Mouse (Mus musculus) liver, embryonic 14.5 days (tissue): ENCODE measurements around the gene Cpeb4. TPM values are rescaled to one million over a fixed set of nuclear protein-coding genes. Genes with fewer than 3 reads are reported as not detected.

ENCODE experiments used
- ATAC-seq: fragments of 200-750 bp; cut with Nextera tagmentation; 2 replicates; pipeline ENCODE4 v1.8.0; 2017; ENCODE audit warnings: moderate number of reproducible peaks, mild to moderate bottlenecking, moderate library complexity; ENCODE audit not compliant: insufficient read depth
- DNase-seq, 3 experiments: peaks; one replicate each; pipeline ENCODE4 v3.0.0-alpha.2; 2012 to 2013; ENCODE audit warnings: low read depth in 3 of 3, low spot score in 3 of 3
- H3K27ac ChIP-seq: fragments of 300-500 bp; sonication (generic); 2 replicates; pipeline ENCODE4 v1.5.1; 2014; ENCODE audit warnings: moderate library complexity, mild to moderate bottlenecking, control low read depth, inconsistent platforms
- H3K27me3 ChIP-seq: fragments of 300-500 bp; sonication (generic); 2 replicates; pipeline ENCODE4 v1.6.1; 2014; ENCODE audit warnings: mild to moderate bottlenecking, low read length, moderate library complexity; ENCODE audit not compliant: control insufficient read depth, insufficient read depth
- H3K36me3 ChIP-seq: fragments of 300-500 bp; sonication (generic); replicated peaks from 2 replicates; pipeline ENCODE4 v1.6.1; 2014; ENCODE audit warnings: low read depth; ENCODE audit not compliant: control insufficient read depth, insufficient read depth
- H3K4me1 ChIP-seq, 2 experiments: fragments of 200-500 bp in 1 of 2; fragments of 300-500 bp in 1 of 2; sonication (generic) in 1 of 2; replicated peaks; 2 replicates each; pipeline ENCODE4 v1.6.1; 2012 to 2014; ENCODE audit warnings: antibody characterized with exemption in 1 of 2, inconsistent platforms in 1 of 2, low read length in 1 of 2; ENCODE audit not compliant: control insufficient read depth in 2 of 2, insufficient read depth in 2 of 2
- H3K4me2 ChIP-seq: fragments of 300-500 bp; sonication (generic); 2 replicates; pipeline ENCODE4 v1.6.1; 2014; ENCODE audit warnings: low read depth, mild to moderate bottlenecking, control low read depth, moderate library complexity
- H3K4me3 ChIP-seq, 2 experiments: fragments of 200-500 bp in 1 of 2; fragments of 300-500 bp in 1 of 2; sonication (generic) in 1 of 2; 2 replicates each; pipeline ENCODE4 v1.5.1; 2012 to 2014; ENCODE audit warnings: low read depth in 2 of 2, low read length in 2 of 2, mild to moderate bottlenecking in 2 of 2, control low read depth in 1 of 2, inconsistent platforms in 1 of 2, moderate library complexity in 1 of 2; ENCODE audit not compliant: insufficient read depth in 1 of 2
- H3K9ac ChIP-seq: fragments of 300-500 bp; sonication (generic); replicated peaks from 2 replicates; pipeline ENCODE4 v1.6.1; 2014; ENCODE audit warnings: mild to moderate bottlenecking, control low read depth, moderate library complexity
- H3K9me3 ChIP-seq: fragments of 300-500 bp; sonication (generic); 2 replicates; pipeline ENCODE4 v1.6.1; 2016; ENCODE audit warnings: low read length, mixed read lengths; ENCODE audit not compliant: control insufficient read depth
- CTCF ChIP-seq: IDR thresholded peaks from 2 replicates; pipeline ENCODE4 v1.5.1; 2016; ENCODE audit warnings: antibody characterized with exemption, low read depth, control low read depth
- EP300 ChIP-seq: IDR thresholded peaks from 2 replicates; pipeline ENCODE4 v1.6.1; 2016; ENCODE audit warnings: antibody characterized with exemption, low read depth
- WGBS: fragments of 180-500 bp; shearing (Covaris S2); extraction: QIAGEN DNeasy Blood & Tissue Kit; methylation state at CpG from one replicate; pipeline ENCODE4 v1.1.7; 2014; ENCODE audit not compliant: insufficient replicate concordance; 5-methylcytosine and 5-hydroxymethylcytosine counted together
- polyA plus RNA-seq, 2 experiments: library from polyadenylated mRNA; depleted of rRNA in 1 of 2; stranded (reverse) in 1 of 2; unstranded in 1 of 2; fragments of >200 nt; fragmentation: Nextera tagmentation in 1 of 2; extraction: Ambion mirVana in 1 of 2; gene quantifications; 2 replicates each; pipeline versions ENCODE4 v1.2.1 to v1.2.3; 2012 to 2014

Gene Cpeb4
- polyA plus RNA-seq, 2 experiments: 25.1 to 29.4 TPM

- H3K9ac ChIP-seq: peak overlapping the region; percentile 21; the same call in 1 of the 2 replicates
- WGBS: 63% methylated on average over 2 of the region's 2 CpGs
- no peaks in the 10 kb centered on the region for H3K36me3 ChIP-seq
- no peak overlapping the region for H3K4me3 ChIP-seq
- ATAC-seq: no peak
- no peaks in the 10 kb centered on the region for H3K9me3 ChIP-seq
- H3K4me1 ChIP-seq: peaks cover 81 to 87% of the 10 kb centered on the region in 2 experiments
- TF ChIP-seq EP300 (no peak), CTCF (no peak)
- H3K27ac ChIP-seq: peak overlapping the region; percentile 98
- no peaks in the 10 kb centered on the region for H3K27me3 ChIP-seq
- no peak overlapping the region for H3K4me2 ChIP-seq
- DNase-seq: no peak
Measured at GRCm38 (mm10) chr11:31833506-31833905, 38.5 kb upstream of the Cpeb4 start.

DNA sequence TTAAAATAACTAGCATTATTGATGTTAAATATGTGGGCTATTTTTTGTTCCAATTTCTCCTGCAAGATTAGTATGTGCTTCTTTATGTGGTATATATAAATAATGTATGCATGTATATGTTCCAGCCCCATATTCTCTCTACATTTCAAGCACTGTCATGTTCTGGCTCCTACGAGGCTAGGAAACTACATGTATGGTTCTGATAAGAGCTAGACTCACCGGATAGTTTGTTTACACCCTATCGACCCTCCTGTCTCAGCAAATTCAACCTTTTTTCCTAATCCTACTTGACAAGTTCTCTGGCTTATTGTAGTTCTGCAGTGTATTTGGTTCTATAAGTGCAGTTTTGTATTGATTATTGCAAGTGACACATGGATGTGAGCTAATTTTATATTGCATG lies 36.7 kb upstream of the Cpeb4 start:
- Histone ChIP-seq H3K36me3 (no peaks in the 10 kb centered on the region), H3K4me1 (peaks cover 72 to 88% of the 10 kb centered on the region in 2 experiments), H3K4me2 (peak overlapping the region; percentile 53), H3K9ac (peak overlapping the region; percentile 64), H3K27ac (peak overlapping the region; percentile 95), H3K9me3 (no peaks in the 10 kb centered on the region), H3K27me3 (no peaks in the 10 kb centered on the region), H3K4me3 (no peak overlapping the region)
- DNase-seq (peak; percentile 74 to 76 (median 75)), ATAC-seq (peak; percentile 73)
- 5% methylated on average over 3 of the region's 3 CpGs for WGBS
- TF ChIP-seq EP300 (peak; percentile 92), CTCF (no peak)

DNA sequence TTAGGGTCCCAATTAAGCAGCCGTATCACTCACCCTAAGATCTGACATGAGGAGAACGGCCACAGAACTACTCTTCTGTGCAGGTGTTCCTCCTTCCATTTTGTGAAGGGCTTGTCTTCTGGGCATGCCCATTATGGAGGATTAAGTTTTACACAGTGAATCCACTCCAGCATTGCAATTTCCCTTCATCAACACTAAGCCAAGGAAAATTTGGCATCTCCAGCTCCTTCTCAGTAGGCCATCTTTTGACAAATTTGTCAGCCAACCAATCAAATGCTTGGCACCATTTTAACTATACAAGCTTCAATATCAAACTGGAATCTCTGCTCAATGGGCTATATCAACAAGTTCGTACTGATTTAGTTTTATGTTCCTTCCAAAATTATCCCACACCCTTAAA lies 34.8 kb upstream of the Cpeb4 start:
- Histone ChIP-seq H3K4me1 (peaks cover 68 to 88% of the 10 kb centered on the region in 2 experiments), H3K4me2 (no peak overlapping the region)
- DNase-seq: no peak

GRCm38 (mm10) chr11:31837753-31838152 lies 34.3 kb upstream of the Cpeb4 start:
- ATAC-seq (no peak), DNase-seq (no peak)
- H3K9me3 ChIP-seq: no peaks in the 10 kb centered on the region
- H3K9ac ChIP-seq: no peak overlapping the region
- no peak overlapping the region for H3K4me2 ChIP-seq
- peak overlapping the region; percentile 64 for H3K27ac ChIP-seq
- H3K4me1 ChIP-seq: peaks cover 68 to 88% of the 10 kb centered on the region in 2 experiments
- no peaks in the 10 kb centered on the region for H3K27me3 ChIP-seq
- WGBS: 40% methylated on average over 4 of the region's 4 CpGs
- TF ChIP-seq CTCF (no peak), EP300 (no peak)
- no peaks in the 10 kb centered on the region for H3K36me3 ChIP-seq
- H3K4me3 ChIP-seq: no peak overlapping the region

More for the DNA sequence above, 34.8 kb upstream of the Cpeb4 start:
- WGBS: 84% methylated on average over 3 of the region's 3 CpGs
- Histone ChIP-seq H3K36me3 (no peaks in the 10 kb centered on the region), H3K4me3 (no peak overlapping the region), H3K9me3 (no peaks in the 10 kb centered on the region), H3K27ac (peak overlapping the region; percentile 95), H3K27me3 (no peaks in the 10 kb centered on the region), H3K9ac (no peak overlapping the region)
- no peak for ATAC-seq
- TF ChIP-seq EP300 (no peak), CTCF (no peak)

- Histone ChIP-seq H3K36me3 (no peaks in the 10 kb centered on the region), H3K4me1 (peaks cover 70 to 88% of the 10 kb centered on the region in 2 experiments), H3K4me3 (no peak overlapping the region), H3K27me3 (no peaks in the 10 kb centered on the region), H3K4me2 (no peak overlapping the region), H3K9ac (no peak overlapping the region), H3K9me3 (no peaks in the 10 kb centered on the region), H3K27ac (peak overlapping the region; percentile 45)
- TF ChIP-seq EP300 (no peak), CTCF (no peak)
- 65% methylated on average over 7 of the region's 7 CpGs for WGBS
- ATAC-seq (no peak), DNase-seq (no peak)
Measured at GRCm38 (mm10) chr11:31838442-31839083, 33.4 kb upstream of the Cpeb4 start.
